Mouse (Mus musculus): ENCODE measurements around the gene Olfr506. TPM values are rescaled to one million over a fixed set of nuclear protein-coding genes. Genes with fewer than 3 reads are reported as not detected.

Gene Olfr506
- polyA plus RNA-seq, 1 experiment from 2014 or later, result not detected

DNA sequence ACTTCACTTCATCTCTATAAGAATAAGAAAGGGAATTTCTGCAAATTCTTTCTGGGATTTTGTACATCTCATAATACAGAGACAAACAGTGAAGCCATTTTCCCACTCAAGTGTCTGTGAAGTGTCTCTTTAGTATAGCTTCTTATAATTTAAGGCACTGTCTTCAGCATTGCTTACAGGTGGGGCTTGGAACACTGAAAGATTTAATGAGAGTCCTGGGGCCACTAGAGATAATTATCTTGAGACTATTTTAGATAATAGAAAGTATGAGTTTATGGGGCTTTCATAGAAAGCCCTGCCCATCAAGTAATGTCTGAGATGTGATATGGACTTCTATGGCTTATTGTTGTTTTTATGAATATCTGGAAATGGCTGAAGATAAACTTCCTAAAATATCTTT is 41.2 kb downstream of the Olfr506 start, which contains the start of gene Olfr509:
TSS of gene Olfr509 (minus strand) at position 101 of the 400 bp plus-strand sequence.
- no peak within 1 kb of the TSS for H3K27ac ChIP-seq (replicated peaks; ENCODE audit: low read depth, low read length)
- H3K4me3 ChIP-seq (ENCODE audit: low read depth, low read length), result no peak within 1 kb of the TSS
- no peaks in the 10 kb centered on the region for H3K36me3 ChIP-seq (replicated peaks; ENCODE audit: control insufficient read depth, insufficient read depth, low read depth, low read length)
- no peak within 1 kb of the TSS for H3K4me2 ChIP-seq (ENCODE audit: low read depth, low read length)
- H3K9ac ChIP-seq (replicated peaks; ENCODE audit: low read length), result no peak within 1 kb of the TSS
- no peaks in the 10 kb centered on the region for H3K9me3 ChIP-seq (replicated peaks; ENCODE audit: control insufficient read depth, low read length)
- no peaks in the 10 kb centered on the region for H3K4me1 ChIP-seq (ENCODE audit: control insufficient read depth, insufficient read depth, low read length)
- ATAC-seq (replicated peaks; ENCODE audit: insufficient number of reproducible peaks, low FRiP score, low TSS enrichment, low read depth) (no peak), DNase-seq (ENCODE audit: low spot score) (no peak)
- H3K27me3 ChIP-seq (ENCODE audit: control insufficient read depth, insufficient read depth, low read length), result no peaks in the 10 kb centered on the region

DNA sequence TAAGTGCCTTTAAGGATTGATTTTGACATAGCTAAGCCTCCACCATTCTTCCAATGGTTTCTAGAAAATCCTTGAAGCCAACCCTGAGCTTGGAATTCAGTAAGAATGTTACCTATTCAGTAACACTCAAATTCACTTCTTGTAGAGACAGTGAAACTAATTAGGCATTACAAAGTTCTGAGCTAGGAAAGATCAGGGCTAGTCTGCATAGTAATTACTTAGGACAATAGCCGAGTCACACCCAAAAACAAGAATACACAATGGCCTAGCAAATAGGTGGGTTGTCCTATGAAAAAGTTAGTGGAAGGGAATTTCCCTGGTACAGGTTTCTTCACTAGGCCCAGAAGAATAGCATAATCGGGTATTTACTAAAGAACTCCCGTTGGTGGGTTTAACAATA is 51.8 kb downstream of the Olfr506 start:
- Histone ChIP-seq H3K9ac (replicated peaks; ENCODE audit: low read length) (no peak overlapping the region), H3K27ac (replicated peaks; ENCODE audit: low read depth, low read length) (no peak overlapping the region), H3K4me2 (ENCODE audit: low read depth, low read length) (no peak overlapping the region), H3K4me3 (ENCODE audit: low read depth, low read length) (no peak overlapping the region), H3K27me3 (ENCODE audit: control insufficient read depth, insufficient read depth, low read length) (no peaks in the 10 kb centered on the region), H3K9me3 (replicated peaks; ENCODE audit: control insufficient read depth, low read length) (no peaks in the 10 kb centered on the region), H3K4me1 (ENCODE audit: control insufficient read depth, insufficient read depth, low read length) (no peaks in the 10 kb centered on the region), H3K36me3 (replicated peaks; ENCODE audit: control insufficient read depth, insufficient read depth, low read depth, low read length) (no peaks in the 10 kb centered on the region)
- DNase-seq (ENCODE audit: low spot score) (no peak), ATAC-seq (replicated peaks; ENCODE audit: insufficient number of reproducible peaks, low FRiP score, low TSS enrichment, low read depth) (no peak)
- WGBS, result 86% methylated on average over 3 of the region's 3 CpGs

Other genes with a start within 250 kb of the Olfr506 start
- not detected in 2 replicates for gene Olfr494, start 245.5 kb upstream of the Olfr506 start, polyA plus RNA-seq (2014; fragmentation: Nextera tagmentation; extraction: Ambion mirVana)
- not detected in 2 replicates for gene Olfr495, start 217.6 kb upstream of the Olfr506 start, polyA plus RNA-seq (2014; fragmentation: Nextera tagmentation; extraction: Ambion mirVana)
- not detected in 2 replicates for gene Olfr497, start 190.4 kb upstream of the Olfr506 start, polyA plus RNA-seq (2014; fragmentation: Nextera tagmentation; extraction: Ambion mirVana)
- gene Olfr498, start 145.5 kb upstream of the Olfr506 start, polyA plus RNA-seq (2014; fragmentation: Nextera tagmentation; extraction: Ambion mirVana), result not detected in 2 replicates
- gene Olfr502, start 85.7 kb upstream of the Olfr506 start, polyA plus RNA-seq (2014; fragmentation: Nextera tagmentation; extraction: Ambion mirVana), result not detected in 2 replicates
- gene Olfr503, start 66.3 kb upstream of the Olfr506 start, polyA plus RNA-seq (2014; fragmentation: Nextera tagmentation; extraction: Ambion mirVana), result not detected in 2 replicates
- gene Olfr504, start 45.0 kb upstream of the Olfr506 start, polyA plus RNA-seq (2014; fragmentation: Nextera tagmentation; extraction: Ambion mirVana), result not detected in 2 replicates
- gene Olfr507, start 11.0 kb downstream of the Olfr506 start, polyA plus RNA-seq (2014; fragmentation: Nextera tagmentation; extraction: Ambion mirVana), result not detected in 2 replicates
- not detected in 2 replicates for gene Olfr508, start 19.2 kb downstream of the Olfr506 start, polyA plus RNA-seq (2014; fragmentation: Nextera tagmentation; extraction: Ambion mirVana)
- gene Olfr509, start 41.1 kb downstream of the Olfr506 start, polyA plus RNA-seq (2014; fragmentation: Nextera tagmentation; extraction: Ambion mirVana), result not detected in 2 replicates
- not detected in 2 replicates for gene Olfr510, start 55.6 kb downstream of the Olfr506 start, polyA plus RNA-seq (2014; fragmentation: Nextera tagmentation; extraction: Ambion mirVana)
- gene Olfr512, start 102.5 kb downstream of the Olfr506 start, polyA plus RNA-seq (2014; fragmentation: Nextera tagmentation; extraction: Ambion mirVana), result not detected in 2 replicates
- gene Olfr513, start 140.2 kb downstream of the Olfr506 start, polyA plus RNA-seq (2014; fragmentation: Nextera tagmentation; extraction: Ambion mirVana), result not detected in 2 replicates
- not detected in 2 replicates for gene Olfr514, start 215.2 kb downstream of the Olfr506 start, polyA plus RNA-seq (2014; fragmentation: Nextera tagmentation; extraction: Ambion mirVana)
- not detected in 2 replicates for gene Olfr516, start 239.7 kb downstream of the Olfr506 start, polyA plus RNA-seq (2014; fragmentation: Nextera tagmentation; extraction: Ambion mirVana)

Data from embryonic facial prominence, embryonic 11.5 days (tissue).